Mouse (Mus musculus): ENCODE results near the gene Shoc2.

The Shoc2 gene

DNA sequence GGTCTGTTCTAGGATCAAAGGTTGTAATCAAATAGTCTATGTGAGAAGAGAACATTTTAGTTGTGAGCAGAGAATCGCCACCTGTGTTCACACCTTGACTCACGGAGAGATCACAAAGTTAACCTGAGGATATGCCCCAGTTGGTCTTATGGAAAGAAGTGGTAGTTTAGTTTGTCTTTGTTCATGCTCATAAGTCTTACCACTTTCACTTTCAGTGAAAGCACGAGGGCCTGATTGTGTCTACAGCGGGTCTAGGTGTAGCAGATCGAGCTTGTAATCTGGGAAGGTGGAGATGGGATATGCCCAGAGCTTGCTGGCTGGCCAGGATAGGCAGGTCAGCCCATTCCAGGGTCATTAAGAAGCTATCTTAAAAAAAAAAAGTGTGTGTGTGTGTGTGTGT is 70.9 kb downstream of the Shoc2 start:
- no peak for DNase-seq (ENCODE audit: extremely low read depth, low read depth)

DNA sequence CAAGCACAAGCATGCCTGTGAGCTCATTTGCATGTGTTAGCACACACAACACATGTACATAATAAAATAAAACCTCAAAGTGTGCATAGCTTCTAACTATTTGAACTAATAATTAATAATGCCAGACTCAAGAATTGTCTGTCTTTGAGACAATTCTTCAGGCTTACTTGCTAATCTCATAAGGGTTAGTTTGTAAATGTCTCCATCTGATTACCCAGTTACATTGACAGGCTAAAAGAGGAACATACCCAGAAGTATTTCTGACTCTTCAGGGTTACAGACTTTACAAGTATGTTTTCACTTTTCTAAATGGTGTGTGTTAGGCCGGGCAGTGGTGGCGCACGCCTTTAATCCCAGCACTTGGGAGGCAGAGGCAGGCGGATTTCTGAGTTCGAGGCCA is 71.4 kb downstream of the Shoc2 start:
- peak; percentile 49 for DNase-seq (ENCODE audit: extremely low read depth, low read depth)

GRCm38 (mm10) chr19:54035100-54035499 is 91.0 kb downstream of the Shoc2 start:
- DNase-seq (ENCODE audit: extremely low read depth, low read depth), result no peak

DNA sequence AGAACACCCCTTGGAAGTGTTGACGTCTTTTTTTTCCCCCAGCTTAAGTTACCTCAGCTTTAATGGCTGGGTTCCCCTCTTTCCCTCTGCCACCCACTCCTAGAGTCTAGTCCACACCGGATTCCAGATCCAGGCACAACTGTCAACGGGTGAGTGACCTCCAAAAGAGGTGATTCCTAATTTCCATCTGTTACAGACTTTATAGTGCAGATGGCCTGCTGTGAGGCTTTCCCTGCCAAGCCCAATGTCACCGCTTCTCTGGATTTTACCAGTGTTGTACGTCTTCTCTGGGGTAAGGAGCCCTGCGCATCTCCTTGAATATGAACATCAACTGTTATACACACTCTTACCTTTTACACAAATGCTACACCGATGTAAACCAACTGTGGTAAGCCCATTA is 95.3 kb downstream of the Shoc2 start:
- DNase-seq (ENCODE audit: extremely low read depth, low read depth), result no peak

DNA sequence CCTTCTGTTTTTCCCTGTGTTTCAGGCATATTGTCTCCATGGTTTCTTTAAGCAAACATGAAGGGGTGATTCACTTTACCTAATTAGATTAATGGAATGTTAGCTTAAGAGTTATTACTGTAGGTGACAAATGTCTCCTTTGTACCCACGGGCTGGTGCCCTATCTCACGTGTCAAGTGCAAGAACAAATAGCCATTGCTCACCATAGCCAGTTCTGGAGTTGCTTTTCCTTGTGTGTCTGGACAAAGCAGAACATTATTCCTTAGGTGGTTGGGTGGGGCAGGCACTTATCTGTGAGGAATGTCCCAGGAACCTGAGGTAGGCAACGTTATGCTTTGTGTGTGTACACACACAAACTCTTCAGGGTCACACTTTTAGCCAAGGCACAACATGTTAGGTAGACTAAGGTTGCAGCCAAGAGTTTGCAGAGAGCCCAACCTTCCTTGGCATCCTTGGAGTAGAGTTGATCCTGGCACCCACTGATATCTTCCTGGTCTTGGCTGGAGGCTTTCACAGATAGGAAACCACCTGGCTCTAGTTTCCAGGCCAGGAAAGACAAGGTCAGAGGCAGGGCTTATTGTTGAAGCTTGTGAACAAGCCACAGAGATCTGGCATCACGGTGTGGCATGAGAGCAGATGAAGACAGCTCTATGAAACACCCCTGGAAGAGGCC is 96.4 kb downstream of the Shoc2 start:
- DNase-seq (ENCODE audit: extremely low read depth, low read depth), result no peak

GRCm38 (mm10) chr19:54041029-54041367 is 96.9 kb downstream of the Shoc2 start:
- no peak for DNase-seq (ENCODE audit: extremely low read depth, low read depth)

GRCm38 (mm10) chr19:54043851-54044250 is 99.7 kb downstream of the Shoc2 start, which contains the start of gene Adra2a:
TSS of gene Adra2a (plus strand) at chr19:54044151.
- DNase-seq (ENCODE audit: extremely low read depth, low read depth), result no peak

DNA sequence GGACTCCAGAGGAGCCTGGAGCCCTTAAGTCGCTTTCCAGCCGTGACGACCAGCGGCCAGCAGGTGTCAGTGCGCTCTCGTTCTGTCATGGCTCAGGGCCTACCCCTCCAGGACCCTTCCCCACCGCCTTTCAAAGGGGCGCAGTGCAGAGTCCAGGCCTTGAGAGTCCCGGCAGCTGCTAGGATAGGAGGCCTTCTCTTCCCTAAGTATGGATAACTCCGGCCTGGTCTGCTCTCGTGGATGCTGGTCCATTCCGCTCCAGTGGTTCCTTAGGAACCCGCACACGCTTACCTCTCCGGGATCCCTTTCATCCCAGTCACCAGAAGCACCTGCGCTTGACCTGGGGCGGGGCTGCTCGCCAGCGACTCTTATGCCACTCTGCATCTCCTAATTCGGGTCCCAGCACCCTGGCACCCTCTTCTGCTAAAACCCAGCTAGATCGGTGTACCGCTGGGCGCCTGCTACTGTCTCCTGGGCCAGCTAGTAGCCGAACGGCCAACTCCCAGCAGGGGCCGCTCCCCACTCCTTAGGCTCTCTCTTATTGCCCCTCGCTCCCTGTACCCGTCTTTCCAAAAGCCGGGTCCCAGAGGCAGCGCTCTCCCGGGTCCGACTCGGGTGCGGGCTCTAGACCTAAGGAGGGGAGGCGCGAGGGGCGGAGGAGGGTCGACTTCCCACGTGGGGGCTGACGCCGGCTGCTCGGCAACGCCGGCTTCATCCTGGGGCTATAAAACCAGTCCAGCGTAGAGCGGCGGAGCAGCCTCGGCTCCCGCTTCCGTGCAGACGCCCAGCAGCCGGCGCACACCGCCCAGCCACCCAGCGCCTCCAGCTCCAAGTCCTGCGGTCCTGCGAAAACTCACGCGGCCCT is 100.6 kb downstream of the Shoc2 start:
- DNase-seq (ENCODE audit: extremely low read depth, low read depth), result no peak

DNA sequence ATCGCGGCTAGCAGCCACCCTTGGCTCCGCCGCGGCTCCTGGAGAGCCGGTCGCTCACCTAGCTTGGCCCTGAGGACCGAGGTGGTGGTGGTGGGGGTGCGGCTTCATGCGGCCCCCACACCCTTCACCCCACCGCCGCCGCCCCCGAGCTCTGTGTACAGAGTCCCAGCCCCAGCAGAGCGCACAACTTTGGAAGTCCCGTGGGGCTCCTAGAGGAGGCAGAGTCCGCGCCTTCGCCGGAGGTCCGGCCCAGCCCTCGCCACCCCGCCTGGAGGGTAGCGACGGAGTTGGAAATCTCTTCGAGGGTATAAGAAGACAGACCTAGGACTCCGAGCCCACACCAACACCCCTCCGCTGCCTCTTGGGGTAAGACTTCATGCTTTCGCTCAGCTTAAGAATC is 101.3 kb downstream of the Shoc2 start:
- no peak for DNase-seq (ENCODE audit: extremely low read depth, low read depth)

DNA sequence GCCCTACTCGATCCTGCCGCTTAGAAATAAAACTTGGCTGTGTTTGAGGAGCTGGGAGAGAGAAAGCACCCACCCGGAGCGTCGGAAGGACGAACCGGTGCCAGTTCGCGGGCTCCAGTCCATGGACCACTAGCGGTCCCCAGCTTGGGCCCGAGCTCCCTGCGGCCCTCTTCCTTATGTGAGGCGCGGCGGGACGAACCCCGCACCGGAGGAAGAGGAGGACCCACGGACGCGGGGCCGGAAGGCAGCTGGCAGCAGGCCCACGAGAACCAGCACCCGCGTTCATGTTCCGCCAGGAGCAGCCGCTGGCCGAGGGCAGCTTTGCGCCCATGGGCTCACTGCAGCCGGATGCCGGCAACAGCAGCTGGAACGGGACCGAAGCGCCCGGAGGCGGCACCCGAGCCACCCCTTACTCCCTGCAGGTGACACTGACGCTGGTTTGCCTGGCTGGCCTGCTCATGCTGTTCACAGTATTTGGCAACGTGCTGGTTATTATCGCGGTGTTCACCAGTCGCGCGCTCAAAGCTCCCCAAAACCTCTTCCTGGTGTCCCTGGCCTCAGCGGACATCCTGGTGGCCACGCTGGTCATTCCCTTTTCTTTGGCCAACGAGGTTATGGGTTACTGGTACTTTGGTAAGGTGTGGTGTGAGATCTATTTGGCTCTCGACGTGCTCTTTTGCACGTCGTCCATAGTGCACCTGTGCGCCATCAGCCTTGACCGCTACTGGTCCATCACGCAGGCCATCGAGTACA is 102.0 kb downstream of the Shoc2 start:
- DNase-seq (ENCODE audit: extremely low read depth, low read depth), result no peak

- DNase-seq (ENCODE audit: extremely low read depth, low read depth), result no peak
Measured at GRCm38 (mm10) chr19:54046684-54047070, 102.6 kb downstream of the Shoc2 start.

GRCm38 (mm10) chr19:54047386-54048050 is 103.4 kb downstream of the Shoc2 start:
- DNase-seq (ENCODE audit: extremely low read depth, low read depth), result no peak

DNA sequence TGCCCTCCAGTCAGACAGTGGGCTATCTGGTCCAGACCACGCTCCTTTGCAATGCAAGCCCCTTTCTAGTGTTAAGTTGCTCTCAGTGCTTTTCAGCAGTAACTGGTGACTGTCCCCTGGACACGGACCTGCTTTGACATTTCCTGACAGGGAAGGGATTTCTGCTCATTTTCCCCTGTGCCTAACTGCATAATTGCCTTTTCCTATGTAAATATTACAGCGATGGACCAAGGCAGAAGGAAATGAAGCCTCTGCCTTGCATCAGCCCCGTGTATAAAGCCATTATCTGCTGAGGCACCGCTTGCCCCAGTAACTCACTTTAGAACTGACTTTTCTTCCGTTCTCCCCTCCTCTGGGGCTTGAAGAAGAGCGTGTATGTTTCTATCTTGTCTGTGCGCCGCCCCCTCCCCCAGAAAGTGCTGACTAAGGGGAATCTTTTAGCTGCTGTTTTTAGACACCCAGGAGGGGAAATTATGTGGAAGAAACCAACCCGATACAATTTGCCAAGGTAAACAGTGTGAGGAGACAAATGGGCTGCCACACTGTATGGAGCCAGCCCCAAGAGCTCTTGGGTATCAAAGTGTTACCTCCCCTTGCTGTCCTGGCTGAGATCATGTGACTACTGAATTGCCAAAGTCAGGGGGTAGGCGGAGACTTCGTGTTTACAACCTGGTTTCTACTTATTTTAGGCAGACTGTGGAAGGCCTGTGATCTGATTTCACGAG is 104.2 kb downstream of the Shoc2 start:
- DNase-seq (ENCODE audit: extremely low read depth, low read depth), result no peak

DNA sequence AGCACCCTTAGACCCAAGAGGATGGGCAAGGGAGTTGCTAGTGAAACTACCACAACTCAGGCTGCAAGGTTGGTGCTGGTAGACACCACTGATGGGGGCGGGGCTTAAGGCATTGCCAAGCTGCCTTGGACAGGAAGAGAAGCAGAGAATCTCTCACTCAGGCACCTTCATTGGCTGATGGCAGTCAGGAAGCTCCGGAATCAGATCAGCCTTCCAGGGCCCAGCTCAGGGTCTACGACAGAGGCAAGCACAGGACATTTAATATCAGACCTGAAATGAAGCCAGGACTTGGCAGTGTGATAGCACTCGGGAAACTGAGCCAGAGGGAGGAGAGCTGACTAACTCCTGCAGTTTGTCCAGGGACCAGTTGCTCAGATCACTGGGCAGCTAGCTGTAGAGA is 107.5 kb downstream of the Shoc2 start:
- DNase-seq (ENCODE audit: extremely low read depth, low read depth), result no peak

GRCm38 (mm10) chr19:54055845-54056244 is 111.7 kb downstream of the Shoc2 start:
- DNase-seq (ENCODE audit: extremely low read depth, low read depth), result no peak

DNA sequence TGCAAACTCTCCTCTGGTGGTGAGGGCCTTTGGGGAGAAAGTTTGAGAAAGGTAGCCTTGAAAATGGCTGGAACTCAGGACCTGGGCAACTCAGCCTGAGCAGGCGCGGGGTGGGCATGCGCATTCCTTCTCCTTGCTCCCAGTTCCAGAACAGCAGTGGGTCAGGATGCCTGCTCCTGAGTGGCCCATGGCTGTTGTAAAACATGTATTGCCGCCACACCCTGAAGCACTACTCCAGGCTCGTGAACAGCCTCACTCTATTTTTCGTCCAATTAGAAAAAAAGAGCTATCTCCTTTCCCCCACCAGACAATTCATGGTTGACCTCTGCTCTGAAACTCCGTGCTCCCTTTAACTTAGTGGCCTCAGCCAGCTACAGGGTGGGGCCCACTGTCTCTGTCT is 124.3 kb downstream of the Shoc2 start:
- no peak for DNase-seq (ENCODE audit: extremely low read depth, low read depth)

DNA sequence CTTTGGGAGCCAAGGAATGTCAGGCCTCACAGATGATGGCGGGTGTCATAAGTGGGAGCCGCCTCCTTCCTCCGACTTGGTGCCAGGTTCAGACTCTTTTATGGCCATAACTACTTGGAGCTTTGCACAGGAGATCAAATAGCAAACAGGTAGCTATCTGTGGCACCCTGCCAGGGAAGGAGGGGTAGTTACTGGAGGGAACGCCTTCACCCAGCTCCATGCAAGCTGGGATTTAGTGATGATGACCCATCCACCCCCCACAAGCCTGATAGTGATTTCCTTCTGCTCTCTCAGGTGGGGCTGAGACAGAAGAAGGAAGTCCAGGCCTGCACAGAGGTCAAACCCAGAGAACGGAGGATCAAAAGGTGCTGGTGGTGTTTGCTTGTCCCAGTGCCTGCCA is 126.4 kb downstream of the Shoc2 start:
- DNase-seq (ENCODE audit: extremely low read depth, low read depth), result no peak

DNA sequence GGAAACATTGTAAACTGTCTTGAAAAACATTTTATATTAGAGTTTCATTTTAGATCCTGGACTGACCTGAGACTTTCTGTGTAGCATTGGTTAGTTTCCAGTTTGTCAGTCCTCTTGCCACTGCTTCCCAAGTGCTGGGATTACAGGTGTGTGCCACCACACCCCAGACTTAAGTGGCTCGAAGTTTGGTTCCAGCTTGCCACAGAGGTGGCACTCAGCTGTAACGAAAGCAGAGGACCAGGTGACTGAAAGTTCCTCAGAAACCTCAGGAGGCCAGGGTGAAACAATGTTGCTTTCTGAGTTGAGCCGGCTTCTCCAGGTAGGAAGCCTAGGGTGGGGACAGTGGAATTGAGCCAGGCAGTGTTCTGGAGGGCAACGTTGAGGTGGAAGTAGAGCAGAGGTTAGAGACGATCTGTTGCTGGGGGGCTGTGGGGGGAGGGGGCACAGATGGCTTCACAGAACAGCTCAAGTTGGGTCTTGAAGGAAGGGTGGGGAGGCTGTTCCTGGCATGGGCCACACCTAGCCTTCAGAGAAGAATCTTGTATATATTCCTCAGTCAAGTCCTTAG is 128.2 kb downstream of the Shoc2 start:
- DNase-seq (ENCODE audit: extremely low read depth, low read depth), result no peak

DNA sequence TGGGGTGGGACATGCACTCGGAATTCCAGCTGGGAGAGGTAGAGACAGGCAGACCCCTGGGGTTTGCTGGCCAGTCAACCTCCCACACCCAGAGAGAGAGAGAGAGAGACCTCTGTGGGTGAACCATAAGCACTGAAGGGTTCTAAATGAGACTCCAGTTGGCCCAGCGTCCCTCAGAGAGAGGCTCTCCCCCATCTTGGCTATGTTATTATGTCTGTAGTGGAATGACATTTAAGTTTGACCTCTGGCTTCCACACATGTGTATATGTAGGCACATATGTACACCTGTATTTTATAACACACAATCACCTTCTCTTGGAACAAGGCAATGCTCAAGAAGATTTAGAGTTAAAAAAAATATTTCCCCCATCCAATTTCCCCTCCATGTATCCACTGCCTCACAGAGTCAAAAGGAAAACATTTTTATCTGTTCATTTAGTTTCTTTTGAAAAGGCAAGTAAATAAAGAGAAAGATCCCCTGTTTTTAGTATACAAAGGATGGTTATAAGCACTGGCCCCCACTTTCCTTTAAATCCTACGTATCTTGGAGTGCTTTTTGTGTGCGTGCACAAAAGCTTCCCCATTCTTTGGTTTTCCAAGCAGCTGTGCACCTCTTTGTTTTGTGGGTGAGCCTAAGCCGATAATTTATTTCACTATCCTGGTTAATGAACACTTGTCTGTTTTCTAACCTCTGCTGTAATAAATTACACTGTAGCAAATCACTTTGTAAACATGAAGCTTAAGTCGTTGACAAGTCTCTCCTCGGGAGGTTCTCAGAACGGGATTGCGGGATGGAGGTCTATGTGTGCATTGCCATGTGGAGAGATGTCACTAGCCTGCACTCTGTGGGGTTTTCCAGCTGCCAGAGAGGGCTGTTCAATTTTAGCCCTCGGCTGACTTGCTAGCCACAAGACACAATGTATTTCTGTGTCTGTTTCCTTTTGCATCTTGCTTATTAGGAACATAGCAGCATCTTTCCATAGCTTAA is 132.6 kb downstream of the Shoc2 start:
- DNase-seq (ENCODE audit: extremely low read depth, low read depth), result no peak

All from MEL-GATA-1-ER (cell line).